Mouse (Mus musculus): ENCODE measurements around the gene Cep131. TPM values are rescaled to one million over a fixed set of nuclear protein-coding genes. Genes with fewer than 3 reads are reported as not detected.

The Cep131 gene
- polyA plus RNA-seq, 1 experiment from 2014 or later = 53.2 TPM

- H3K4me3 ChIP-seq (replicated peaks) = no peak overlapping the region
- no peak overlapping the region for H3K9ac ChIP-seq (replicated peaks)
- H3K27ac ChIP-seq = peak overlapping the region; percentile 79
- peaks cover 62% of the 10 kb centered on the region for H3K36me3 ChIP-seq
- H3K4me2 ChIP-seq = no peak overlapping the region
- ATAC-seq (ENCODE audit: insufficient number of reproducible peaks, insufficient read depth, low FRiP score, low TSS enrichment, low read depth) = peak; percentile 86
- 58% methylated on average over 21 of the region's 21 CpGs for WGBS
- peaks cover 19% of the 10 kb centered on the region for H3K27me3 ChIP-seq
- peaks cover 30% of the 10 kb centered on the region for H3K4me1 ChIP-seq (replicated peaks)
- H3K9me3 ChIP-seq = no peaks in the 10 kb centered on the region
Measured at GRCm38 (mm10) chr11:120114488-120115215, 28.0 kb upstream of the Cep131 start.

- H3K27ac ChIP-seq = no peak overlapping the region
- H3K4me2 ChIP-seq = no peak overlapping the region
- ATAC-seq (ENCODE audit: insufficient number of reproducible peaks, insufficient read depth, low FRiP score, low TSS enrichment, low read depth) = no peak
- 89% methylated on average over 4 of the region's 4 CpGs for WGBS
- H3K27me3 ChIP-seq = peaks cover 12% of the 10 kb centered on the region; the same call in 1 of the 2 replicates
- peaks cover 41% of the 10 kb centered on the region for H3K4me1 ChIP-seq (replicated peaks)
- H3K36me3 ChIP-seq = peaks cover 54% of the 10 kb centered on the region
- no peak overlapping the region for H3K9ac ChIP-seq (replicated peaks)
- H3K4me3 ChIP-seq (replicated peaks) = no peak overlapping the region
- H3K9me3 ChIP-seq = no peaks in the 10 kb centered on the region
Measured at GRCm38 (mm10) chr11:120112136-120112535, 25.5 kb upstream of the Cep131 start.

DNA sequence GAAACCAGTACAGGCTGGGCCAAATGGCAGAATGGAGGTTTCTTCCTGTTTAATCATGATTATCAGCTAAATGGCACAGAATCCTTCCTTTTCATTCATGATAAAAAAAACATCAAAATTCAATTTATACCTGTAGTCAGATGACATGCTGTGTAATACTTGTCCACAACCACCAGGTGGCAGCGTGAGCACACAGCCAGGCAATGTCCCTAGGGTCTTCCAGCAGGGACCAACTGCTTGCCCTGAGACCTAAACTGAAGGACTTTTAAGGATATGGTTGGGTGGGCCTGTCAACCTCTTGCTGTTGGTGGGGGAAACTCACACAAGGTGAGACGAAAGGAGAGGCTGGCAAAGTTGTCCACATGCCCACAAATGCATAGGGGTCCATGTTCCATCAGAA, 24.4 kb upstream of the Cep131 start:
- Histone ChIP-seq H3K4me1 (replicated peaks) (peaks cover 41% of the 10 kb centered on the region), H3K9ac (replicated peaks) (no peak overlapping the region), H3K36me3 (peaks cover 54% of the 10 kb centered on the region), H3K27me3 (peaks cover 4% of the 10 kb centered on the region; the same call in 1 of the 2 replicates), H3K27ac (no peak overlapping the region), H3K9me3 (no peaks in the 10 kb centered on the region), H3K4me2 (no peak overlapping the region), H3K4me3 (replicated peaks) (no peak overlapping the region)
- no peak for ATAC-seq (ENCODE audit: insufficient number of reproducible peaks, insufficient read depth, low FRiP score, low TSS enrichment, low read depth)
- 9% methylated on average over 2 of the region's 2 CpGs for WGBS

DNA sequence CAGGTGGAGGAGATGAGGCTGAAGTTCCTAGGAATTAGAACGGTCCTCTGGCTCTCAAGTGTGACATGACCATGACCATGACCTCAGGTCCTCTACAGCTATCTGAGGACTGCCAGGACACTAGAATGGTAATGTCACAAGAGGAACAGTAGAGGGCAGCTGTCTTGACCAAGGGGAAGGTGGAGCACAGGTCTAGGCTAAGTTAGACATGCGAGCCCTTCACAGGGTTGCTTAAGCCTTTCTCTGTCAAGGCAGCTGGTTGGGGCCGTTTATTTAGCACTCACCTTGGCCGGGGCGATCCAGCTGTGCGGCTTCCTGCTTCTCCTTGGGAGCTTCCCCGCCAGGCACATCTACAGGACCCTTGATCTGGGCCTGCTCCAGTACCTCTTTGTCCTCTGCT, 23.9 kb upstream of the Cep131 start:
- Histone ChIP-seq H3K9ac (replicated peaks) (no peak overlapping the region), H3K36me3 (peaks cover 56% of the 10 kb centered on the region), H3K4me2 (no peak overlapping the region), H3K27me3 (peaks cover 4% of the 10 kb centered on the region; the same call in 1 of the 2 replicates), H3K4me3 (replicated peaks) (no peak overlapping the region), H3K9me3 (no peaks in the 10 kb centered on the region), H3K4me1 (replicated peaks) (peaks cover 37% of the 10 kb centered on the region), H3K27ac (no peak overlapping the region)
- WGBS = 65% methylated on average over 7 of the region's 7 CpGs
- no peak for ATAC-seq (ENCODE audit: insufficient number of reproducible peaks, insufficient read depth, low FRiP score, low TSS enrichment, low read depth)

DNA sequence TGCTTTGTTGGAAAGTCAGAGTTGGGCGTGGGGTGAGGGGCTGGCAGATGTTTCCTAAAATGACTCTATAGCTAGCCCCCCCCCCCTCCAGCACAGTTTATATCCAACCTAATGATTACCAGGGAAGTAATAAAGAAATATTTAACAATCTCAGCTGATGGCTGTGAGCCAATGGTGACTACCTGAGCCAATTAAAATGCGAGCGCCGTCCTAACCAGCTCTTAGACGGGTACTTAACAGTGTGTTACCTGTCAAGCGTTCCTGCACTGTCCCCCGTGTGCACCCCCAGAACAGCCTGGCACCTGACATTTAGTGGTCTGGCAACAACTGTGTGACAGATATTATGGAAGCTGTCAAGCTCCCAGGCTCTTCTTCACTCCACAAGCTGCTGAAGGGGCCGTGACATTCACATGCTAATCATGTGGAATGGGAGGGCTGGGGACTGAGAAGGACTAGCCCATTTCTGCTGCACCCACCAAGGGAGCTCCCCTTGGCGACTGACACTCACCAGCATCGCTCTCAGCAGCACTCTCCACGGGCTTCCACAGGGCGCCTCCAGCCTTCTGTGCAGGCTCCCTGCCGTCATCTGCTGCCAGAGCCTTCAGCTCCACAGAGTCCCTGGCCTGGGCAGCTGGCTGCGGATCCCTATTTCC, 23.1 kb upstream of the Cep131 start:
- Histone ChIP-seq H3K9ac (replicated peaks) (no peak overlapping the region), H3K9me3 (no peaks in the 10 kb centered on the region), H3K4me3 (replicated peaks) (no peak overlapping the region), H3K36me3 (peaks cover 60% of the 10 kb centered on the region), H3K27ac (0 out of 2 replicates have a peak overlapping the region, but pooled peaks have one; percentile 56), H3K4me1 (replicated peaks) (peaks cover 30% of the 10 kb centered on the region), H3K27me3 (peaks cover 4% of the 10 kb centered on the region; the same call in 1 of the 2 replicates), H3K4me2 (no peak overlapping the region)
- ATAC-seq (ENCODE audit: insufficient number of reproducible peaks, insufficient read depth, low FRiP score, low TSS enrichment, low read depth) = no peak
- 57% methylated on average over 14 of the region's 14 CpGs for WGBS

- no peaks in the 10 kb centered on the region for H3K27me3 ChIP-seq
- H3K27ac ChIP-seq = no peak overlapping the region
- no peak overlapping the region for H3K4me3 ChIP-seq (replicated peaks)
- no peak overlapping the region for H3K4me2 ChIP-seq
- no peak for ATAC-seq (ENCODE audit: insufficient number of reproducible peaks, insufficient read depth, low FRiP score, low TSS enrichment, low read depth)
- peaks cover 24% of the 10 kb centered on the region for H3K4me1 ChIP-seq (replicated peaks)
- 0 out of 2 replicates have a peak overlapping the region, but pooled peaks have one; percentile 31 for H3K9ac ChIP-seq (replicated peaks)
- no peaks in the 10 kb centered on the region for H3K9me3 ChIP-seq
- 83% methylated on average over 9 of the region's 9 CpGs for WGBS
- H3K36me3 ChIP-seq = peaks cover 63% of the 10 kb centered on the region
Measured at GRCm38 (mm10) chr11:120107796-120108195, 21.2 kb upstream of the Cep131 start.

DNA sequence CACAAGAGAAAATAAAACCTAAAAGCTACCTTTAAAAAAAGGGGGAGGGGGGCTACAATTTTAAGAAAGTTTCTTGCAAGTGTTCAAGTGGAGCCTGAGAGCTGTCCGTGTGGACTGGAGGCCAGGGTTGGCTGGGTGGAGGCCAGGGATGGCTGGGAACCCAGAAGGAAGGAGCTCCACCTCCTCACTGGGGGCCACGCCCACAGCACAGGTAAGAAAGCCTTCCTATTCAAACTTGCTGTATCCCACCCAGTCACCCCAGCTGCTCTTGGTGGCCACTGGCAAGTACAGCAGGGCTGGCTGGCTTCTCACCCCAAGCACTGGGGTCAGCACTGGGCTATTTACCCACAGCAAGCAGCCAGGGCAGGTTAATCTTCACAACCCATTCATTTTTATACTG, 20.4 kb upstream of the Cep131 start:
- Histone ChIP-seq H3K27me3 (no peaks in the 10 kb centered on the region), H3K4me3 (replicated peaks) (no peak overlapping the region), H3K9me3 (no peaks in the 10 kb centered on the region), H3K27ac (no peak overlapping the region), H3K4me1 (replicated peaks) (peaks cover 24% of the 10 kb centered on the region), H3K9ac (replicated peaks) (no peak overlapping the region), H3K4me2 (no peak overlapping the region), H3K36me3 (peaks cover 63% of the 10 kb centered on the region)
- WGBS = 63% methylated on average over 2 of the region's 2 CpGs
- ATAC-seq (ENCODE audit: insufficient number of reproducible peaks, insufficient read depth, low FRiP score, low TSS enrichment, low read depth) = no peak

DNA sequence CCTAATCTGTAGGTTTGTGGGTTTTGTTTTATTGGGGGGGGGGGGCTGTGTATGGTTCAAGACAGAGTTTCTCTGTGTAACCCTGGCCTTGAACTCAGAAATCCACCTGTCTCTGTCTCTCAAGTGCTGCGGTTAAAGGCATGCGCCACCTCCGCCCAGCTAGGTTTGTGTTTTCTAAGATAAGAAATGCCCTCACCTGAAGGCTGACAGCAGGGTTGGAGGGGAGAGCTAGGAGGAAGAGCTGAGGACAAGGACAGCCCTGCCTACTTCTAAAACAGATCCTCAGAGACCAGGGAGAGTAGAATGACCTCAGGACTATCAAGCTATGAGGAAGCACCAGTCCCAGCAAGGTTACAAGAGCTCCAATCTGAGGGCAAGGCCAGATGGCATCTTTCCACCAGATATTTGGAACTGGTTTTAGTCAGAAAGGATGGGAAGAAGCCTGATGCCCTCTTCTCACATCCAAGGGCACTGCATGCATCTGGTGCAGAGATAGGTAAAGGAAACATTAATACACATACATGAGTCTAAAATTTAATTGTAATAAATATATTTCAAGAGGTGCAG, 16.9 kb upstream of the Cep131 start:
- Histone ChIP-seq H3K9me3 (no peaks in the 10 kb centered on the region), H3K9ac (replicated peaks) (no peak overlapping the region), H3K4me2 (no peak overlapping the region), H3K27ac (no peak overlapping the region), H3K27me3 (no peaks in the 10 kb centered on the region), H3K36me3 (peaks cover 56% of the 10 kb centered on the region), H3K4me3 (replicated peaks) (no peak overlapping the region), H3K4me1 (replicated peaks) (peaks cover 9% of the 10 kb centered on the region)
- ATAC-seq (ENCODE audit: insufficient number of reproducible peaks, insufficient read depth, low FRiP score, low TSS enrichment, low read depth) = no peak
- WGBS = 82% methylated on average over 3 of the region's 3 CpGs

DNA sequence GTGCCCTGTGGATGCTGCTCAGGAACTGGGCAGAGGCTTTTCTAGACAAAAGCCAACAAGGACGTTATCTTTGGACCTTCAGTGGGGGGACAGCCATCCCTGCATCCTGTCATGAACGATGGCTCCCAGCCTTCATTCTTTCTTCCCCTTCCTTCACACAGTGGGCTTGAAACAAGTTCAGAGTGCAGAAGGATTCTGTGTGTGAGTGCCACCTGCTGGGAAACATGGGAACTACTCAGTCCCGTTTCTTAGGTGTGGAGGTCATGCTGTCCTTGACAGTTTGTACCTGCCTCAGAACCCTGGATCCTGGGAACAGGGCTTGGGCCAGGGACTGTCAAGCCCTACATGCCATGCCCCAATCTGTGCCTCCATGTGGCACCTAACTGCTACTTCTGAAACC, 14.4 kb upstream of the Cep131 start:
- Histone ChIP-seq H3K4me1 (replicated peaks) (peaks cover 18% of the 10 kb centered on the region), H3K4me3 (replicated peaks) (no peak overlapping the region), H3K4me2 (no peak overlapping the region), H3K27me3 (no peaks in the 10 kb centered on the region), H3K9me3 (no peaks in the 10 kb centered on the region), H3K9ac (replicated peaks) (no peak overlapping the region), H3K36me3 (peaks cover 44% of the 10 kb centered on the region), H3K27ac (no peak overlapping the region; the same call in 1 of the 2 replicates)
- WGBS = 10% methylated on average over 3 of the region's 3 CpGs
- ATAC-seq (ENCODE audit: insufficient number of reproducible peaks, insufficient read depth, low FRiP score, low TSS enrichment, low read depth) = no peak

- Histone ChIP-seq H3K27ac (peak within 1 kb of the TSS; percentile 94), H3K27me3 (no peaks in the 10 kb centered on the region), H3K4me2 (peak within 1 kb of the TSS; percentile 94), H3K36me3 (peaks cover 44% of the 10 kb centered on the region), H3K4me1 (replicated peaks) (peaks cover 18% of the 10 kb centered on the region), H3K9ac (replicated peaks) (peak within 1 kb of the TSS; percentile 87), H3K4me3 (replicated peaks) (peak within 1 kb of the TSS; percentile 83), H3K9me3 (no peaks in the 10 kb centered on the region)
- 1% methylated on average over 77 of the region's 77 CpGs for WGBS
- ATAC-seq (ENCODE audit: insufficient number of reproducible peaks, insufficient read depth, low FRiP score, low TSS enrichment, low read depth) = peak; percentile 97
Measured at GRCm38 (mm10) chr11:120098588-120099511, 12.2 kb upstream of the Cep131 start, which contains the start of the genes Tepsin and Ndufaf8. TSS of gene Tepsin (minus strand) at chr11:120098731. TSS of gene Ndufaf8 (plus strand) at chr11:120098928.
